Mouse (Mus musculus): ENCODE data around the gene Tmem9b. TPM values are rescaled to one million over a fixed set of nuclear protein-coding genes. Genes with fewer than 3 reads are reported as not detected.

Tmem9b gene
- polyA plus RNA-seq, 1 experiment from 2014 or later = 64.1 TPM

- WGBS = 85% methylated on average over 2 of the region's 2 CpGs
- H3K36me3 ChIP-seq (ENCODE audit: insufficient read depth, low read length) = peaks cover 16% of the 10 kb centered on the region
- no peak overlapping the region for H3K4me2 ChIP-seq (replicated peaks; ENCODE audit: low read depth, low read length)
- no peaks in the 10 kb centered on the region for H3K27me3 ChIP-seq (ENCODE audit: insufficient read depth, low read length)
- no peak overlapping the region for H3K4me3 ChIP-seq (ENCODE audit: low read length)
- no peaks in the 10 kb centered on the region for H3K9me3 ChIP-seq (ENCODE audit: low read length)
- no peak overlapping the region for H3K27ac ChIP-seq (ENCODE audit: low read length)
- H3K4me1 ChIP-seq (ENCODE audit: insufficient read depth, low read length) = peaks cover 4% of the 10 kb centered on the region
- H3K9ac ChIP-seq (replicated peaks; ENCODE audit: low read length) = no peak overlapping the region
- no peak for ATAC-seq (ENCODE audit: low FRiP score, low TSS enrichment)
Observed at GRCm38 (mm10) chr7:109713434-109713982, 39.2 kb downstream of the Tmem9b start.

- no peak overlapping the region for H3K27ac ChIP-seq (ENCODE audit: low read length)
- H3K4me2 ChIP-seq (replicated peaks; ENCODE audit: low read depth, low read length) = no peak overlapping the region
- H3K36me3 ChIP-seq (ENCODE audit: insufficient read depth, low read length) = peaks cover 16% of the 10 kb centered on the region
- ATAC-seq (ENCODE audit: low FRiP score, low TSS enrichment) = no peak
- no peaks in the 10 kb centered on the region for H3K9me3 ChIP-seq (ENCODE audit: low read length)
- H3K9ac ChIP-seq (replicated peaks; ENCODE audit: low read length) = no peak overlapping the region
- 79% methylated on average over 7 of the region's 7 CpGs for WGBS
- H3K4me3 ChIP-seq (ENCODE audit: low read length) = no peak overlapping the region
- H3K27me3 ChIP-seq (ENCODE audit: insufficient read depth, low read length) = no peaks in the 10 kb centered on the region
- peaks cover 9% of the 10 kb centered on the region for H3K4me1 ChIP-seq (ENCODE audit: insufficient read depth, low read length)
Observed at GRCm38 (mm10) chr7:109712198-109712597, 40.5 kb downstream of the Tmem9b start.

- H3K4me2 ChIP-seq (replicated peaks; ENCODE audit: low read depth, low read length) = no peak overlapping the region
- H3K9me3 ChIP-seq (ENCODE audit: low read length) = no peaks in the 10 kb centered on the region
- H3K4me1 ChIP-seq (ENCODE audit: insufficient read depth, low read length) = peaks cover 9% of the 10 kb centered on the region
- H3K4me3 ChIP-seq (ENCODE audit: low read length) = no peak overlapping the region
- no peak for ATAC-seq (ENCODE audit: low FRiP score, low TSS enrichment)
- peaks cover 16% of the 10 kb centered on the region for H3K36me3 ChIP-seq (ENCODE audit: insufficient read depth, low read length)
- H3K27ac ChIP-seq (ENCODE audit: low read length) = no peak overlapping the region
- H3K9ac ChIP-seq (replicated peaks; ENCODE audit: low read length) = no peak overlapping the region
- no peaks in the 10 kb centered on the region for H3K27me3 ChIP-seq (ENCODE audit: insufficient read depth, low read length)
- WGBS = 62% methylated on average over 1 of the region's 1 CpGs
Observed at GRCm38 (mm10) chr7:109710069-109710468, 42.6 kb downstream of the Tmem9b start.

- Histone ChIP-seq H3K4me3 (ENCODE audit: low read length) (no peak overlapping the region), H3K4me1 (ENCODE audit: insufficient read depth, low read length) (peaks cover 13% of the 10 kb centered on the region), H3K4me2 (replicated peaks; ENCODE audit: low read depth, low read length) (no peak overlapping the region), H3K9me3 (ENCODE audit: low read length) (no peaks in the 10 kb centered on the region), H3K27ac (ENCODE audit: low read length) (peak overlapping the region; percentile 84), H3K27me3 (ENCODE audit: insufficient read depth, low read length) (no peaks in the 10 kb centered on the region), H3K9ac (replicated peaks; ENCODE audit: low read length) (no peak overlapping the region), H3K36me3 (ENCODE audit: insufficient read depth, low read length) (peaks cover 16% of the 10 kb centered on the region)
- peak; percentile 85 for ATAC-seq (ENCODE audit: low FRiP score, low TSS enrichment)
- WGBS = 44% methylated on average over 3 of the region's 3 CpGs
Observed at GRCm38 (mm10) chr7:109708961-109709382, 43.7 kb downstream of the Tmem9b start.

- Histone ChIP-seq H3K9me3 (ENCODE audit: low read length) (no peaks in the 10 kb centered on the region), H3K27me3 (ENCODE audit: insufficient read depth, low read length) (no peaks in the 10 kb centered on the region), H3K4me3 (ENCODE audit: low read length) (no peak overlapping the region), H3K9ac (replicated peaks; ENCODE audit: low read length) (no peak overlapping the region), H3K27ac (ENCODE audit: low read length) (no peak overlapping the region), H3K36me3 (ENCODE audit: insufficient read depth, low read length) (peaks cover 13% of the 10 kb centered on the region), H3K4me2 (replicated peaks; ENCODE audit: low read depth, low read length) (no peak overlapping the region), H3K4me1 (ENCODE audit: insufficient read depth, low read length) (peaks cover 18% of the 10 kb centered on the region)
- WGBS = 42% methylated on average over 4 of the region's 4 CpGs
- no peak for ATAC-seq (ENCODE audit: low FRiP score, low TSS enrichment)
Observed at GRCm38 (mm10) chr7:109707023-109707785, 45.5 kb downstream of the Tmem9b start.

- Histone ChIP-seq H3K4me1 (ENCODE audit: insufficient read depth, low read length) (peaks cover 14% of the 10 kb centered on the region), H3K9me3 (ENCODE audit: low read length) (no peaks in the 10 kb centered on the region), H3K4me3 (ENCODE audit: low read length) (peak overlapping the region; percentile 69), H3K36me3 (ENCODE audit: insufficient read depth, low read length) (no peaks in the 10 kb centered on the region; the same call in 1 of the 2 replicates), H3K27me3 (ENCODE audit: insufficient read depth, low read length) (no peaks in the 10 kb centered on the region), H3K4me2 (replicated peaks; ENCODE audit: low read depth, low read length) (peak overlapping the region; percentile 63), H3K27ac (ENCODE audit: low read length) (no peak overlapping the region), H3K9ac (replicated peaks; ENCODE audit: low read length) (no peak overlapping the region)
- WGBS = 54% methylated on average over 3 of the region's 3 CpGs
- ATAC-seq (ENCODE audit: low FRiP score, low TSS enrichment) = no peak
Observed at GRCm38 (mm10) chr7:109704461-109704860, 48.2 kb downstream of the Tmem9b start.

- peak overlapping the region; percentile 63 for H3K4me2 ChIP-seq (replicated peaks; ENCODE audit: low read depth, low read length)
- H3K4me1 ChIP-seq (ENCODE audit: insufficient read depth, low read length) = peaks cover 14% of the 10 kb centered on the region
- peak overlapping the region; percentile 74 for H3K9ac ChIP-seq (replicated peaks; ENCODE audit: low read length)
- no peak for ATAC-seq (ENCODE audit: low FRiP score, low TSS enrichment)
- H3K27me3 ChIP-seq (ENCODE audit: insufficient read depth, low read length) = no peaks in the 10 kb centered on the region
- no peaks in the 10 kb centered on the region for H3K9me3 ChIP-seq (ENCODE audit: low read length)
- WGBS = 3% methylated on average over 17 of the region's 17 CpGs
- peak overlapping the region; percentile 28 for H3K27ac ChIP-seq (ENCODE audit: low read length)
- H3K4me3 ChIP-seq (ENCODE audit: low read length) = peak overlapping the region; percentile 69
- no peaks in the 10 kb centered on the region; the same call in 1 of the 2 replicates for H3K36me3 ChIP-seq (ENCODE audit: insufficient read depth, low read length)
Observed at GRCm38 (mm10) chr7:109704016-109704377, 48.7 kb downstream of the Tmem9b start.

- Histone ChIP-seq H3K4me1 (ENCODE audit: insufficient read depth, low read length) (peaks cover 13% of the 10 kb centered on the region), H3K4me2 (replicated peaks; ENCODE audit: low read depth, low read length) (peak within 1 kb of the TSS; percentile 63), H3K36me3 (ENCODE audit: insufficient read depth, low read length) (no peaks in the 10 kb centered on the region; the same call in 1 of the 2 replicates), H3K4me3 (ENCODE audit: low read length) (peak within 1 kb of the TSS; percentile 69), H3K9ac (replicated peaks; ENCODE audit: low read length) (peak within 1 kb of the TSS; percentile 74), H3K9me3 (ENCODE audit: low read length) (no peaks in the 10 kb centered on the region), H3K27me3 (ENCODE audit: insufficient read depth, low read length) (no peaks in the 10 kb centered on the region), H3K27ac (ENCODE audit: low read length) (peak within 1 kb of the TSS; percentile 28)
- peak; percentile 98 for ATAC-seq (ENCODE audit: low FRiP score, low TSS enrichment)
- under 1% methylated on average over 61 of the region's 61 CpGs for WGBS
Observed at GRCm38 (mm10) chr7:109703190-109704015, 49.3 kb downstream of the Tmem9b start, which contains the start of the genes St5 and Akip1. Gene St5, minus strand, starts transcription at chr7:109703605. Gene Akip1, plus strand, starts transcription at chr7:109703690.

GRCm38 (mm10) chr7:109702721-109703120, 50.0 kb downstream of the Tmem9b start:
- H3K4me1 ChIP-seq (ENCODE audit: insufficient read depth, low read length) = peaks cover 10% of the 10 kb centered on the region; the same call in 1 of the 2 replicates
- no peaks in the 10 kb centered on the region for H3K36me3 ChIP-seq (ENCODE audit: insufficient read depth, low read length)
- no peak overlapping the region for H3K27ac ChIP-seq (ENCODE audit: low read length)
- H3K4me2 ChIP-seq (replicated peaks; ENCODE audit: low read depth, low read length) = peak overlapping the region; percentile 63
- H3K9me3 ChIP-seq (ENCODE audit: low read length) = no peaks in the 10 kb centered on the region
- ATAC-seq (ENCODE audit: low FRiP score, low TSS enrichment) = no peak
- peak overlapping the region; percentile 74; the same call in 1 of the 2 replicates for H3K9ac ChIP-seq (replicated peaks; ENCODE audit: low read length)
- peak overlapping the region; percentile 69 for H3K4me3 ChIP-seq (ENCODE audit: low read length)
- no peaks in the 10 kb centered on the region for H3K27me3 ChIP-seq (ENCODE audit: insufficient read depth, low read length)
- 45% methylated on average over 4 of the region's 4 CpGs for WGBS

Measured in kidney, embryonic 16.5 days (tissue).